In genomic region chr9:108945111-108945510, GRCm38 (mm10) we compare ENCODE assay signal across 16 mouse cellular contexts. TPM values are rescaled to one million over a fixed set of nuclear protein-coding genes. Genes with fewer than 3 reads are reported as not detected.
"Had no signal": no experiment of that assay in that cellular context is flagged by ENCODE, and none has a peak within 500 bp of the region (broad histone marks: within the 10 kb centered on the region; RNA-seq: fewer than 3 reads in every experiment).

No protein-coding gene starts in this region.

- ATAC-seq: intestine, embryonic 16.5 days; lung, postnatal 0 days; midbrain, embryonic 13.5 days had no signal

- H3K9me3 ChIP-seq: limb, embryonic 10.5 days; midbrain, embryonic 13.5 days had no signal

- H3K4me3 ChIP-seq: limb, embryonic 10.5 days; midbrain, embryonic 13.5 days had no signal

- H3K4me2 ChIP-seq: midbrain, embryonic 13.5 days had no signal

- H3K4me1 ChIP-seq: midbrain, embryonic 13.5 days had no signal

- DNase-seq: kidney, adult 8-10 months; kidney, postnatal 25 days; lung, adult 2 months; lung, postnatal 36 days; right cerebral cortex, postnatal 25 days; thymus, postnatal 36 days had no signal

- H3K27me3 ChIP-seq: midbrain, embryonic 13.5 days had no signal

- H3K9ac ChIP-seq: liver, embryonic 14.5 days; midbrain, embryonic 13.5 days had no signal

- H3K27ac ChIP-seq: limb, embryonic 10.5 days; liver, embryonic 14.5 days; midbrain, embryonic 13.5 days had no signal

RNA-seq across cellular contexts. Expression of gene Tmem89, which starts 30.7 kb away (rescaled TPM):
- polyA plus RNA-seq: kidney, embryonic 16.5 days; limb, embryonic 10.5 days; liver, embryonic 14.5 days; neural tube, embryonic 14.5 days; stomach, embryonic 14.5 days; thymus, postnatal 0 days had no signal

RNA-seq across cellular contexts. Expression of gene Ucn2, which starts 40.7 kb away (rescaled TPM):
- polyA plus RNA-seq: intestine, embryonic 16.5 days; kidney, embryonic 16.5 days; limb, embryonic 10.5 days; lung, postnatal 0 days; midbrain, embryonic 13.5 days; midbrain, postnatal 0 days; stomach, embryonic 14.5 days; thymus, postnatal 0 days had no signal
